Mouse (Mus musculus) embryonic facial prominence, embryonic 11.5 days (tissue): ENCODE data around the gene Def6. TPM values are rescaled to one million over a fixed set of nuclear protein-coding genes. Genes with fewer than 3 reads are reported as not detected.

Source experiments
- ATAC-seq: fragments of 200-750 bp; cut with Nextera tagmentation; replicated peaks from 2 replicates; pipeline ENCODE4 v1.8.0; 2017; ENCODE audit warnings: low read depth; ENCODE audit not compliant: insufficient number of reproducible peaks, low FRiP score, low TSS enrichment
- DNase-seq: peaks from one replicate; pipeline ENCODE4 v3.0.0-alpha.2; 2015; ENCODE audit warnings: low spot score
- H3K27ac ChIP-seq: fragments of 300-500 bp; sonication (generic); replicated peaks from 2 replicates; pipeline ENCODE4 v1.5.1; 2014; ENCODE audit warnings: mild to moderate bottlenecking, low read depth, low read length, control low read depth
- H3K27me3 ChIP-seq: fragments of 300-500 bp; sonication (generic); 2 replicates; pipeline ENCODE4 v1.6.1; 2014; ENCODE audit warnings: mild to moderate bottlenecking, low read length, moderate library complexity, mixed read lengths; ENCODE audit not compliant: control insufficient read depth, insufficient read depth
- H3K36me3 ChIP-seq: fragments of 300-500 bp; sonication (generic); replicated peaks from 2 replicates; pipeline ENCODE4 v1.6.1; 2014; ENCODE audit warnings: low read depth, mild to moderate bottlenecking, low read length, moderate library complexity, mixed read lengths; ENCODE audit not compliant: control insufficient read depth, insufficient read depth
- H3K4me1 ChIP-seq: fragments of 300-500 bp; sonication (generic); 2 replicates; pipeline ENCODE4 v1.6.1; 2014; ENCODE audit warnings: low read length, mixed read lengths; ENCODE audit not compliant: control insufficient read depth, insufficient read depth
- H3K4me2 ChIP-seq: fragments of 300-500 bp; sonication (generic); 2 replicates; pipeline ENCODE4 v1.6.1; 2014; ENCODE audit warnings: low read depth, mild to moderate bottlenecking, control low read depth, low read length, moderate library complexity
- H3K4me3 ChIP-seq: fragments of 300-500 bp; sonication (generic); 2 replicates; pipeline ENCODE4 v1.5.1; 2014; ENCODE audit warnings: low read depth, low read length, control low read depth
- H3K9ac ChIP-seq: fragments of 300-500 bp; sonication (generic); replicated peaks from 2 replicates; pipeline ENCODE4 v1.6.1; 2014; ENCODE audit warnings: mild to moderate bottlenecking, control low read depth, low read length
- H3K9me3 ChIP-seq: fragments of 300-500 bp; sonication (generic); replicated peaks from 2 replicates; pipeline ENCODE4 v1.6.1; 2016; ENCODE audit warnings: mild to moderate bottlenecking, low read length, inconsistent platforms, mixed read lengths; ENCODE audit not compliant: control insufficient read depth
- WGBS: fragments of 180-500 bp; shearing (Covaris S2); extraction: QIAGEN DNeasy Blood & Tissue Kit; methylation state at CpG from one replicate; pipeline ENCODE4 v1.1.7; 2014; 5-methylcytosine and 5-hydroxymethylcytosine counted together
- polyA plus RNA-seq: library from polyadenylated mRNA; unstranded; fragments of >200 nt; fragmentation: Nextera tagmentation; extraction: Ambion mirVana; gene quantifications from 2 replicates; pipeline ENCODE4 v1.2.1, GENCODE M21; 2014

Gene Def6
- polyA plus RNA-seq, 1 experiment from 2014 or later = 3.0 TPM

GRCm38 (mm10) chr17:28226014-28226413 is 18.4 kb downstream of the Def6 start:
- Histone ChIP-seq H3K36me3 (no peaks in the 10 kb centered on the region), H3K4me2 (peak overlapping the region; percentile 77), H3K27me3 (no peaks in the 10 kb centered on the region), H3K4me3 (peak overlapping the region; percentile 27), H3K4me1 (no peaks in the 10 kb centered on the region; the same call in 1 of the 2 replicates), H3K9ac (peak overlapping the region; percentile 63), H3K27ac (0 out of 2 replicates have a peak overlapping the region, but pooled peaks have one; percentile 38), H3K9me3 (no peaks in the 10 kb centered on the region)
- under 1% methylated on average over 21 of the region's 21 CpGs for WGBS
- DNase-seq (peak; percentile 93), ATAC-seq (peak; percentile 33; the same call in 1 of the 2 replicates)

- DNase-seq = no peak
- ATAC-seq = no peak
- Histone ChIP-seq H3K4me1 (no peaks in the 10 kb centered on the region; the same call in 1 of the 2 replicates), H3K27ac (no peak overlapping the region), H3K27me3 (no peaks in the 10 kb centered on the region), H3K9ac (no peak overlapping the region), H3K4me2 (no peak overlapping the region), H3K9me3 (no peaks in the 10 kb centered on the region), H3K36me3 (no peaks in the 10 kb centered on the region), H3K4me3 (no peak overlapping the region)
- WGBS = 88% methylated on average over 6 of the region's 6 CpGs
Measured at GRCm38 (mm10) chr17:28230486-28230885, 22.9 kb downstream of the Def6 start.

- Histone ChIP-seq H3K36me3 (no peaks in the 10 kb centered on the region), H3K4me1 (no peaks in the 10 kb centered on the region; the same call in 1 of the 2 replicates), H3K27me3 (no peaks in the 10 kb centered on the region), H3K9me3 (no peaks in the 10 kb centered on the region), H3K9ac (no peak overlapping the region; the same call in 1 of the 2 replicates), H3K27ac (no peak overlapping the region), H3K4me3 (no peak overlapping the region), H3K4me2 (no peak overlapping the region)
- WGBS = 86% methylated on average over 18 of the region's 18 CpGs
- no peak for DNase-seq
- ATAC-seq = no peak
Measured at GRCm38 (mm10) chr17:28231026-28231736, 23.6 kb downstream of the Def6 start.

GRCm38 (mm10) chr17:28232475-28233060 is 25.0 kb downstream of the Def6 start, which contains the start of gene Ppard:
TSS of gene Ppard (plus strand) at chr17:28232700.
- Histone ChIP-seq H3K9me3 (no peaks in the 10 kb centered on the region), H3K4me2 (peak within 1 kb of the TSS; percentile 75), H3K4me3 (peak within 1 kb of the TSS; percentile 79), H3K4me1 (no peaks in the 10 kb centered on the region), H3K27me3 (no peaks in the 10 kb centered on the region), H3K27ac (0 out of 2 replicates have a peak within 1 kb of the TSS, but pooled peaks have one; percentile 35), H3K9ac (peak within 1 kb of the TSS; percentile 87), H3K36me3 (no peaks in the 10 kb centered on the region; the same call in 1 of the 2 replicates)
- DNase-seq (peak; percentile 98), ATAC-seq (peak; percentile 76)
- WGBS = under 1% methylated on average over 57 of the region's 57 CpGs

- H3K9ac ChIP-seq = peak overlapping the region; percentile 87
- peak; percentile 22; the same call in 1 of the 2 replicates for ATAC-seq
- no peaks in the 10 kb centered on the region for H3K4me1 ChIP-seq
Measured at GRCm38 (mm10) chr17:28233091-28233731, 25.6 kb downstream of the Def6 start.

GRCm38 (mm10) chr17:28234641-28235040 is 27.1 kb downstream of the Def6 start:
- 85% methylated on average over 5 of the region's 5 CpGs for WGBS

More at GRCm38 (mm10) chr17:28233091-28233731, 25.6 kb downstream of the Def6 start:
- DNase-seq = no peak
- Histone ChIP-seq H3K27ac (no peak overlapping the region), H3K27me3 (no peaks in the 10 kb centered on the region), H3K9me3 (no peaks in the 10 kb centered on the region), H3K4me3 (peak overlapping the region; percentile 79), H3K36me3 (no peaks in the 10 kb centered on the region; the same call in 1 of the 2 replicates), H3K4me2 (peak overlapping the region; percentile 75)
- 6% methylated on average over 17 of the region's 17 CpGs for WGBS

GRCm38 (mm10) chr17:28235982-28236635 is 28.5 kb downstream of the Def6 start:
- no peak overlapping the region for H3K27ac ChIP-seq
- WGBS = 81% methylated on average over 7 of the region's 7 CpGs
- H3K4me1 ChIP-seq = no peaks in the 10 kb centered on the region
- H3K36me3 ChIP-seq = no peaks in the 10 kb centered on the region; the same call in 1 of the 2 replicates
- H3K9me3 ChIP-seq = no peaks in the 10 kb centered on the region
- no peak overlapping the region for H3K4me2 ChIP-seq
- no peak overlapping the region for H3K4me3 ChIP-seq
- no peak for DNase-seq
- H3K9ac ChIP-seq = no peak overlapping the region
- no peaks in the 10 kb centered on the region for H3K27me3 ChIP-seq
- ATAC-seq = no peak

More at GRCm38 (mm10) chr17:28234641-28235040, 27.1 kb downstream of the Def6 start:
- Histone ChIP-seq H3K27me3 (no peaks in the 10 kb centered on the region), H3K27ac (no peak overlapping the region), H3K4me3 (no peak overlapping the region), H3K9me3 (no peaks in the 10 kb centered on the region), H3K4me1 (no peaks in the 10 kb centered on the region), H3K4me2 (no peak overlapping the region), H3K36me3 (no peaks in the 10 kb centered on the region; the same call in 1 of the 2 replicates), H3K9ac (no peak overlapping the region)
- DNase-seq (no peak), ATAC-seq (no peak)
